ENCODE assay signal across 8 mouse cellular contexts in genomic region chr13:34964866-34965265, GRCm38 (mm10). TPM values are rescaled to one million over a fixed set of nuclear protein-coding genes. Genes with fewer than 3 reads are reported as not detected.
A peak's percentile ranks its signal among the peaks of the same experiment; 100 is the strongest.
DNase-seq lines count a peak whose midpoint lies in the region; ATAC-seq lines count a peak whose summit lies in the region.

No protein-coding gene starts in this region.

- intact Hi-C loops in left cerebral cortex, postnatal 36 days (cut with DNase I), result no loop called here

- no peaks in the 10 kb centered on the region for H3K36me3 ChIP-seq in liver, embryonic 12.5 days

- H3K4me3 ChIP-seq in liver, embryonic 12.5 days, result peak overlapping the region; percentile 44

- peak overlapping the region; percentile 70 for H3K4me2 ChIP-seq in liver, embryonic 12.5 days

- no peak overlapping the region for H3K9ac ChIP-seq in liver, embryonic 12.5 days

- H3K27me3 ChIP-seq in liver, embryonic 12.5 days (replicated peaks), result peaks cover 38% of the 10 kb centered on the region

- no peak for DNase-seq in frontal cortex, postnatal 25 days (ENCODE audit: low spot score in 2 of 2)
- DNase-seq in retina, embryonic 14.5 days (ENCODE audit: low spot score), result peak; percentile 24
- no peak for DNase-seq in retina, postnatal 1 day
- no peak for DNase-seq in cerebellum, postnatal 25 days
- no peak for DNase-seq in urinary bladder, adult 2 months (ENCODE audit: low spot score)
- no peak for DNase-seq in left cerebral cortex, postnatal 36 days (ENCODE audit: low spot score in 2 of 2)

- no peaks in the 10 kb centered on the region for H3K9me3 ChIP-seq in liver, embryonic 12.5 days (replicated peaks)

- 0 out of 2 replicates have a peak, but pooled peaks have one; percentile 13 for ATAC-seq in frontal cortex, adult (ENCODE audit: low TSS enrichment)
- no peak for ATAC-seq in liver, embryonic 12.5 days

- WGBS in liver, embryonic 12.5 days (ENCODE audit: insufficient replicate concordance), result 13% methylated on average over 5 of the region's 5 CpGs

- peaks cover 7% of the 10 kb centered on the region for H3K4me1 ChIP-seq in liver, embryonic 12.5 days

- no peak overlapping the region for H3K27ac ChIP-seq in liver, embryonic 12.5 days

RNA-seq across cellular contexts. Expression of gene Eci3, which starts 1.3 kb away (rescaled TPM):
- polyA plus RNA-seq in liver, embryonic 12.5 days (2016; fragmentation: Nextera tagmentation; extraction: Ambion mirVana), result 0.17 TPM in 1 of 2 replicates, not detected in the other
- polyA plus RNA-seq in urinary bladder, adult 2 months (2012; rRNA removed), result 0.44 TPM in 2 replicates
- total RNA-seq in left cerebral cortex, postnatal 36 days (2021), result under 1 TPM; 0.41 to 0.57 TPM

RNA-seq across cellular contexts. Expression of gene 4933417A18Rik, which starts 40.7 kb away (rescaled TPM):
- polyA plus RNA-seq in liver, embryonic 12.5 days (2016; fragmentation: Nextera tagmentation; extraction: Ambion mirVana), result not detected in 2 replicates
- not detected in 2 replicates for polyA plus RNA-seq in urinary bladder, adult 2 months (2012; rRNA removed)
- not detected for total RNA-seq in left cerebral cortex, postnatal 36 days (2021)

RNA-seq across cellular contexts. Expression of gene Fam217a, which starts 40.8 kb away (rescaled TPM):
- polyA plus RNA-seq in liver, embryonic 12.5 days (2016; fragmentation: Nextera tagmentation; extraction: Ambion mirVana), result 0.51 and 0.66 TPM in 2 replicates
- polyA plus RNA-seq in urinary bladder, adult 2 months (2012; rRNA removed), result 0.56 and 0.96 TPM in 2 replicates
- total RNA-seq in left cerebral cortex, postnatal 36 days (2021), result under 1 TPM; 0.79 to 0.91 TPM
